Mouse (Mus musculus): Measurements from ENCODE around the gene Paqr5. TPM values are rescaled to one million over a fixed set of nuclear protein-coding genes. Genes with fewer than 3 reads are reported as not detected.

Gene Paqr5
- polyA plus RNA-seq, 1 experiment = not detected

DNA sequence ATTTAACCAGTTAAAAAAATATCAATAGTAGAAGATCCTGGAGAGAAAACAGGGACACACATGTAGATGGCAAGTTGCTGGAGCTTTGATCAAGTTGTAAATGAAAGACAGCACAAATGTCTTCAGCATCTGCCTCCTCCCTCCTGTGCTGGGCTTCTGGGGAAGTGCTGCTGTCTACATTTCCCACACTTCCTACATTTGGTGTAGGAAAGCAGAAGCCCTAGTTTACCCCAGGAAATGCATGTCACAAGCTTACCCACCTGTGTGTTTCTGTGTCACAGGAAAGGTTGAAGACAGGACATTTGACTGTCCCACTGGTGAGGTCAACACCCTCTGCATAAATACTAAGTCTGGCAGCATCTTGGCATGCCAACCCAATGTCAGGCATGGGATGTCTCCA is 71.9 kb downstream of the Paqr5 start:
- Histone ChIP-seq H3K4me1 (ENCODE audit: control insufficient read depth, insufficient read depth, low read length) (no peaks in the 10 kb centered on the region), H3K4me3 (ENCODE audit: insufficient read depth, low read depth, low read length) (no peak overlapping the region), H3K27ac (ENCODE audit: insufficient read depth, low read depth, low read length) (no peak overlapping the region)
- TF ChIP-seq POLR2A (IDR thresholded peaks at IDR 0.05; ENCODE audit: insufficient read depth, low read depth, low read length) (no peak), CTCF (IDR thresholded peaks at IDR 0.05; ENCODE audit: insufficient read depth, low read depth, low read length) (no peak)

DNA sequence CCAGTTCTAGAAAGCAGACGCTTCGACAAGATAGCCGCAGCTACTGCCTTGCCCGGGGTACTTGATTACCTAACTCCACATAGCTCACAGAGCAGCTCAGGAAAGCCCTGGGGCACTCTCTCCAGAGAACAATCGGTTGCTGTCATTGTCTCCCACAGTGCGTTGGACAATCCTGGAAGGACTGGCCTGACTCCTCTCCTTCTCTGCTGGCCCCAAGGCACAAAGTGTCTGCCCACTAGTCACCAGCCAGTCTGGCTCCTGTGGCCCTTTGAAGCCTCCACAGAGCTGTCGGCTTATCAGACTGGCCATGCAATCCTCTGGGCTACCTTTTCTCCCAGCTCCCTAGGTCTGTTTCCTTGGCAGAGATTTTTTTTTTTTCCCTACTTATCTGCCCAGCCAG is 74.4 kb downstream of the Paqr5 start:
- Histone ChIP-seq H3K27ac (ENCODE audit: insufficient read depth, low read depth, low read length) (no peak overlapping the region), H3K4me3 (ENCODE audit: insufficient read depth, low read depth, low read length) (no peak overlapping the region), H3K4me1 (ENCODE audit: control insufficient read depth, insufficient read depth, low read length) (peaks cover 3% of the 10 kb centered on the region; the same call in 1 of the 2 replicates)
- 79% methylated on average over 7 of the region's 7 CpGs for WGBS
- no peak for TF ChIP-seq POLR2A (IDR thresholded peaks at IDR 0.05; ENCODE audit: insufficient read depth, low read depth, low read length)
- no peak for TF ChIP-seq CTCF (IDR thresholded peaks at IDR 0.05; ENCODE audit: insufficient read depth, low read depth, low read length)

DNA sequence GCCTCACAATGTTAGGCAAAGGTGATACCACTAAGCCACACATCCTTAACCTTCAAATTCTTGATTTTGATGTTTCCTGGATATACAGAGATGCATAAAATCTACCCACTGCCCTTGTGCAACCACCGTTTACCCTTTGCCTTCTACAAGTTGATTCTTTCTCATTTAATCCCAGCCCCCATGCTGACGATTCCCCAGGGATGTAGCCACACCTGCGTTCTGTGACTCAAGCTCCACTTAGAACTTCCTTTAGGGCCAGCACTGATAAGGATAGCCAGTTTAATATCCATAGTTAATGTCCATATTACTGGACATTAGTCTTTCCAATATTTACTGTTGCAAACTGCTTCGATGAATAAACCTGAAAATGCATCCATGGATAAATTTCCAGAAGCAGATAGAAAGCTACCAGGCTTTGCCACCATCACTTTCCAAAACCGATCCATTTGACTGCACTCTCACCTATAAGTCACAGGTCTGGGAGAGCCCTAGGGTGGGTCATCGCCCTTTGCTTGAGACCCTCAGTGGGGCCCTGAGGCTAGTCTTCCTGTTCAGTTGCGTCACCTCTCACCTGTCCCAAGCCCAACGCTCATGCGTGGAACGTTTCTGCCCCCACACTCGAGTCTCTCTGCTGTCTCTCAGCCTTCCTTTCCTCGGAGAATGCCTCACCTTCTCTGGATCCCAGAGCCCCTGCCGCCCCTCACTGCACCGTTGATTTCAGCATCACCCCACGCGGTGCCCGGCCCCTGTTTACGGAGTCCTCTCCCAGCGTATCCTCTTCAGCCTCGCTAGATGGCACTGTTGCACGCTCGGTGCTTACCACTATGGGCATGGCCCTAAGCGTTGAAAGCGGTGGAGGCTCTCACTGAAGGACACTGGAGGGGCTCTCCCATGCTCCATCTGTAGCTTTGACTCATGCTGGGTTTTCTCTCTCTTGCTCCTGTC is 79.0 kb downstream of the Paqr5 start:
- WGBS = 7% methylated on average over 24 of the region's 24 CpGs
- Histone ChIP-seq H3K4me3 (ENCODE audit: insufficient read depth, low read depth, low read length) (peak overlapping the region; percentile 33), H3K4me1 (ENCODE audit: control insufficient read depth, insufficient read depth, low read length) (peaks cover 7% of the 10 kb centered on the region; the same call in 1 of the 2 replicates), H3K27ac (ENCODE audit: insufficient read depth, low read depth, low read length) (no peak overlapping the region)
- TF ChIP-seq POLR2A (IDR thresholded peaks at IDR 0.05; ENCODE audit: insufficient read depth, low read depth, low read length) (no peak), CTCF (IDR thresholded peaks at IDR 0.05; ENCODE audit: insufficient read depth, low read depth, low read length) (peak; percentile 82)

DNA sequence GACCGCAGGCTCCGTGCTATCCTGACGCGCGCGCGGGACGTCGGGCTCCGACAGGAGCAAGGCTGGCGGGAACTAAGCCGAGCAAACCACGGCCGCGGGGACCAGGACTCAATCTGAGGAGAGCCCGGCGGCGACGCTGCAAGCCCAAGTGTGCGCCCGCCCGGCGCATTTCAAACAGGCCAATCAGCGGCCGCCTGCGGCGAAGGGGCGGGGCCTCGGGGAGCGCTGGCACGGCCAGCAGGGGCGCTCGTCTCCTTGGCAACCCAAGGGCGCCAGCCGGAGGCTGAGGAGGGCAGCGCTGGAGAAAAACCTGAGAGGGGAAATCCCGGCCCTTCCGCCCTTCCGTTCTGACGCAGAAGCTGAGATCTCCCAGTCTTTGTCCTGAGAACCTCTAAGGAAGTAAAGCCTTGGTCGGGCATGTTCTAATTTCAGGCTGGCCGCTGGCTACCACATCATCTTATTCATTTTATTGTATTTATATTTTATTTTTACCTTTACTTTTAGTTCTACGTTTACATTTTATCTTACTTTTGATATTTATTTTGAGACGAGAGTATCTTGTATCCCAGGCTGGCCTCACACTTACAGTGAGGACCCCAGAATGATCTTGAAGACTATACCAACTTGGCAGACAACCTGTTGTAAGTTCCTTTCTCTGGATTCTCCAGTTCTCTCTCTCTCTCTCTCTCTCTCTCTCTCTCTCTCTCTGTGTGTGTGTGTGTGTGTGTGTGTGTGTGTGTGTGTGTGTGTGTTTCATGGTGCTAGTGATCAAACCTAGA is 79.8 kb downstream of the Paqr5 start, which contains the start of gene Kif23:
Gene Kif23 (minus strand): TSS at position 152 of the 779 bp plus-strand sequence.
- TF ChIP-seq POLR2A (IDR thresholded peaks at IDR 0.05; ENCODE audit: insufficient read depth, low read depth, low read length) = no peak
- peak; percentile 77 for TF ChIP-seq CTCF (IDR thresholded peaks at IDR 0.05; ENCODE audit: insufficient read depth, low read depth, low read length)
- Histone ChIP-seq H3K4me1 (ENCODE audit: control insufficient read depth, insufficient read depth, low read length) (peaks cover 7% of the 10 kb centered on the region; the same call in 1 of the 2 replicates), H3K27ac (ENCODE audit: insufficient read depth, low read depth, low read length) (no peak within 1 kb of the TSS), H3K4me3 (ENCODE audit: insufficient read depth, low read depth, low read length) (peak within 1 kb of the TSS; percentile 62)
- WGBS = under 1% methylated on average over 44 of the region's 44 CpGs

GRCm38 (mm10) chr9:61945973-61946611 is 80.6 kb downstream of the Paqr5 start:
- H3K4me3 ChIP-seq (ENCODE audit: insufficient read depth, low read depth, low read length) = peak overlapping the region; percentile 62
- TF ChIP-seq CTCF (IDR thresholded peaks at IDR 0.05; ENCODE audit: insufficient read depth, low read depth, low read length) (no peak), POLR2A (IDR thresholded peaks at IDR 0.05; ENCODE audit: insufficient read depth, low read depth, low read length) (no peak)
- under 1% methylated on average over 37 of the region's 38 CpGs for WGBS
- no peak overlapping the region for H3K27ac ChIP-seq (ENCODE audit: insufficient read depth, low read depth, low read length)
- H3K4me1 ChIP-seq (ENCODE audit: control insufficient read depth, insufficient read depth, low read length) = peaks cover 7% of the 10 kb centered on the region; the same call in 1 of the 2 replicates

DNA sequence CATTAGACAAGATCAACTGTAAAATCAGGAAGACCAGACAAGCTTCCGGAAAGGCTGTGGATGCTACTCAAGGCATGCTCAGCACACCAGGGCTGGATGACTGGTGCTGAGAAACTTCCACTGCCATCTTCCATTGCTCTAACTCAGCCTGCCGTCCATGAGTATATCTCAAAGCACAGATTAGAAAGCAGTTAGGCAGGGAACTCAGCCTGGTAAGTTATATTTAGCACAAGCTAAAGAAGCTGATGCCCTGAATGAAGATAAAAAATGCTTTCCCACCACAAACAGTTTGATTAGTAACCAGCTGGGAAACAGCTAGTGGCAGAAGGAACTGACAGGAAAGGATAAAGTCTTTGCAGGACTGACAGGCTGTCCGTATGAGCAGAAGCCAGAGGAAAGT is 85.6 kb downstream of the Paqr5 start:
- peaks cover 2% of the 10 kb centered on the region; the same call in 1 of the 2 replicates for H3K4me1 ChIP-seq (ENCODE audit: control insufficient read depth, insufficient read depth, low read length)
- TF ChIP-seq CTCF (IDR thresholded peaks at IDR 0.05; ENCODE audit: insufficient read depth, low read depth, low read length) = no peak
- no peak for TF ChIP-seq POLR2A (IDR thresholded peaks at IDR 0.05; ENCODE audit: insufficient read depth, low read depth, low read length)
- 70% methylated on average over 3 of the region's 3 CpGs for WGBS
- no peak overlapping the region for H3K27ac ChIP-seq (ENCODE audit: insufficient read depth, low read depth, low read length)
- no peak overlapping the region for H3K4me3 ChIP-seq (ENCODE audit: insufficient read depth, low read depth, low read length)

- Histone ChIP-seq H3K4me3 (ENCODE audit: insufficient read depth, low read depth, low read length) (no peak overlapping the region), H3K27ac (ENCODE audit: insufficient read depth, low read depth, low read length) (no peak overlapping the region), H3K4me1 (ENCODE audit: control insufficient read depth, insufficient read depth, low read length) (no peaks in the 10 kb centered on the region)
- no peak for TF ChIP-seq CTCF (IDR thresholded peaks at IDR 0.05; ENCODE audit: insufficient read depth, low read depth, low read length)
- no peak for TF ChIP-seq POLR2A (IDR thresholded peaks at IDR 0.05; ENCODE audit: insufficient read depth, low read depth, low read length)
- 86% methylated on average over 2 of the region's 2 CpGs for WGBS
Observed at GRCm38 (mm10) chr9:61933333-61933732, 93.3 kb downstream of the Paqr5 start.

DNA sequence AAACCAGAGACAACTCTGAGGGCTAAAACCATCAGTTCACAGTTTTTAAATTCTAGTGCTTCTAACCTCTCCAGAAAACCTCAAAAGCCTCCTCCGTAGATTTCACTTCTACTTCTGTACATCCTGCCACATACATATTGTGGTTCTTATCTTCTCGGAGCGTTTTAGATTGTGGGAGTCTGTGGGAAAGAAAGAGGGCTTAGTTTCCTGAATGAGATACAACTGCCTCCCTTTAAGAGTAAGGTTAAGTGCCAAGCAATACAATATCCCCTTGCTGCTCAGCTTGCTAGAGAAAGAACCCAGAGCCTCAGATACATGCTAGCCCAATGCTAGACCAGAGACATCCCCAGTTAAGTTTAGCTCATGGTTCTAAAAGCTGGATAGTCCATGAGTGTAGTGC is 94.6 kb downstream of the Paqr5 start:
- H3K4me1 ChIP-seq (ENCODE audit: control insufficient read depth, insufficient read depth, low read length) = no peaks in the 10 kb centered on the region
- H3K4me3 ChIP-seq (ENCODE audit: insufficient read depth, low read depth, low read length) = no peak overlapping the region
- TF ChIP-seq CTCF (IDR thresholded peaks at IDR 0.05; ENCODE audit: insufficient read depth, low read depth, low read length) (no peak), POLR2A (IDR thresholded peaks at IDR 0.05; ENCODE audit: insufficient read depth, low read depth, low read length) (no peak)
- no peak overlapping the region for H3K27ac ChIP-seq (ENCODE audit: insufficient read depth, low read depth, low read length)
- 98% methylated on average over 3 of the region's 3 CpGs for WGBS

Measured in olfactory bulb, adult 2 months (tissue).